Mouse (Mus musculus): Measurements from ENCODE around the gene Slc38a6. TPM values are rescaled to one million over a fixed set of nuclear protein-coding genes. Genes with fewer than 3 reads are reported as not detected.
A peak's percentile ranks its signal among the peaks of the same experiment; 100 is the strongest.

Gene Slc38a6
- total and polyA plus RNA-seq, 2 experiments: 8.6 to 11.2 TPM

DNA sequence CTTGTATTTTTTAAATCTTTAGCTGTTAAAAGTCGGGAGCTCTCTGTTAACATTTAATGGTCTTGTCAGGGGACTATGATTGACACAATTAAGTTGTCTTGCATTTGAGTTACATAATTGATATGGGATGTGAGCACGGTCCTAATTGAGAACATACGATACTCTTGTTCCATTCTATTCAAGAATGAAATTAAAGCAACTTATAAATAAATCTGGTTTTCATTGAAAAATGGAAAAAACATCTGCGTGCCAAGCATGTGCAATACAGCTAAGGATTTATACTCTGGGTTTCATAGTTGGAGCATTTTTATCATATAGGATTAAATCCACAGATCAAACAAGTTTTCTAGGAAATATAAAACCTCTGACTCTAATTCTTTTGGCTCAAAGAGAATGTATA, 46.1 kb downstream of the Slc38a6 start:
- Histone ChIP-seq H3K36me3 (ENCODE audit: control insufficient read depth, insufficient read depth, low read length) (peaks cover 3% of the 10 kb centered on the region), H3K4me3 (ENCODE audit: insufficient read depth, low read depth, low read length) (no peak overlapping the region), H3K9ac (ENCODE audit: low read depth, low read length) (no peak overlapping the region), H3K27me3 (ENCODE audit: control insufficient read depth, insufficient read depth, low read length) (no peaks in the 10 kb centered on the region), H3K4me1 (ENCODE audit: control insufficient read depth, insufficient read depth, low read length) (no peaks in the 10 kb centered on the region), H3K27ac (replicated peaks; ENCODE audit: insufficient read depth, low read depth, low read length) (no peak overlapping the region), H3K79me2 (ENCODE audit: control insufficient read depth, insufficient read depth, low read length) (no peaks in the 10 kb centered on the region)
- DNase-seq (ENCODE audit: extremely low read depth, low read depth, low spot score): no peak
- 89% methylated on average over 4 of the region's 4 CpGs for WGBS
- no peak for TF ChIP-seq POLR2A (IDR thresholded peaks at IDR 0.05; ENCODE audit: extremely low read depth, insufficient read depth, low read length)
- TF ChIP-seq CTCF (IDR thresholded peaks at IDR 0.05; ENCODE audit: low read depth, low read length): no peak

DNA sequence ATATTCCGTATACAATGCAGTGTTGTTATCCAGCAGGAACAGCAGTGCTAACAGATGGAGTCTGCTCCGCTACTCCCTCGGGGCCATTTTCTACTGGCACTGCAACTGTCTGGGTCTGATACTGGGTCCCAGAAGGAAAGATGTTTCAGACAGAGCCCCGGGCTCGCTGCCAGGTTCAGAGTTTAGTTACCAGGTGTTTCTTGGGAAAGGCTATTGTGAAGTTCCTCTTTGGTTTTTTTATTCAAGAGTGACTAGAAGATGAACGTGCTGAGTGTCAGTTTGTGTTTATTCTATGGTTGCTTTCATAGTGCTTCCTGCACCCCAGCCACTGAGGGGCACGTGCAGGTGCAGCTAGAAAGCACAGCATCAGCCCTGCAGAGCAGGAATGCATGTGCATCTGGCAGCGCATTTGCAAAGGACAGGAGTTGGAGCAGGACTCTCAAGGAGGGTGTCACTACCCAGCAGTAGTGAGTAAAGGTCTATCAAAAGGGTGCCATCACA, 47.5 kb downstream of the Slc38a6 start:
- H3K79me2 ChIP-seq (ENCODE audit: control insufficient read depth, insufficient read depth, low read length): no peaks in the 10 kb centered on the region
- H3K9ac ChIP-seq (ENCODE audit: low read depth, low read length): no peak overlapping the region
- no peak overlapping the region for H3K27ac ChIP-seq (replicated peaks; ENCODE audit: insufficient read depth, low read depth, low read length)
- peaks cover 3% of the 10 kb centered on the region for H3K36me3 ChIP-seq (ENCODE audit: control insufficient read depth, insufficient read depth, low read length)
- no peaks in the 10 kb centered on the region for H3K27me3 ChIP-seq (ENCODE audit: control insufficient read depth, insufficient read depth, low read length)
- no peaks in the 10 kb centered on the region for H3K4me1 ChIP-seq (ENCODE audit: control insufficient read depth, insufficient read depth, low read length)
- 84% methylated on average over 8 of the region's 8 CpGs for WGBS
- no peak overlapping the region for H3K4me3 ChIP-seq (ENCODE audit: insufficient read depth, low read depth, low read length)
- DNase-seq (ENCODE audit: extremely low read depth, low read depth, low spot score): no peak
- TF ChIP-seq CTCF (IDR thresholded peaks at IDR 0.05; ENCODE audit: low read depth, low read length) (no peak), POLR2A (IDR thresholded peaks at IDR 0.05; ENCODE audit: extremely low read depth, insufficient read depth, low read length) (no peak)

DNA sequence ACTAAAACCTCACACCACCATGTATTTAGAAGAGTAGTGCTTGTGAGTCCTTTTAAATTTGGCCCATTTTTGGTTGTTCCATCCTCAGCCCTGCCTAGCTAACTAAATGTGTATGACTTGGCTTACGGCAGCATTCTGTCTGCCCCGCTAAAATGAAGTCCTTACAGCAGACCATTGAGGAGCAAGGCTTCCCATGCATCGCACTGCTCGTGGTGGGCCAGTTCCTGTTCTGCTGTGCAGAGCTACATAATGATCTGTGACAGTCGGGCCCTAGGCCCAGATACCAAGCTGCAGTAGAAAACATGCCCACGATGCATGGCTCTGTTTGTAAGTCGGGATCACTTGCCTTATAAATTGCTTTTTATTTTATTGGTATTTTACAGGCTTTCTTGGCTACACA, 50.5 kb downstream of the Slc38a6 start:
- DNase-seq (ENCODE audit: extremely low read depth, low read depth, low spot score): no peak
- H3K4me1 ChIP-seq (ENCODE audit: control insufficient read depth, insufficient read depth, low read length): no peaks in the 10 kb centered on the region
- no peaks in the 10 kb centered on the region for H3K79me2 ChIP-seq (ENCODE audit: control insufficient read depth, insufficient read depth, low read length)
- H3K27me3 ChIP-seq (ENCODE audit: control insufficient read depth, insufficient read depth, low read length): no peaks in the 10 kb centered on the region
- H3K27ac ChIP-seq (replicated peaks; ENCODE audit: insufficient read depth, low read depth, low read length): no peak overlapping the region
- no peaks in the 10 kb centered on the region; the same call in 1 of the 2 replicates for H3K36me3 ChIP-seq (ENCODE audit: control insufficient read depth, insufficient read depth, low read length)
- TF ChIP-seq POLR2A (IDR thresholded peaks at IDR 0.05; ENCODE audit: extremely low read depth, insufficient read depth, low read length) (no peak), CTCF (IDR thresholded peaks at IDR 0.05; ENCODE audit: low read depth, low read length) (no peak)
- no peak overlapping the region for H3K4me3 ChIP-seq (ENCODE audit: insufficient read depth, low read depth, low read length)
- no peak overlapping the region for H3K9ac ChIP-seq (ENCODE audit: low read depth, low read length)
- WGBS: 90% methylated on average over 7 of the region's 7 CpGs

DNA sequence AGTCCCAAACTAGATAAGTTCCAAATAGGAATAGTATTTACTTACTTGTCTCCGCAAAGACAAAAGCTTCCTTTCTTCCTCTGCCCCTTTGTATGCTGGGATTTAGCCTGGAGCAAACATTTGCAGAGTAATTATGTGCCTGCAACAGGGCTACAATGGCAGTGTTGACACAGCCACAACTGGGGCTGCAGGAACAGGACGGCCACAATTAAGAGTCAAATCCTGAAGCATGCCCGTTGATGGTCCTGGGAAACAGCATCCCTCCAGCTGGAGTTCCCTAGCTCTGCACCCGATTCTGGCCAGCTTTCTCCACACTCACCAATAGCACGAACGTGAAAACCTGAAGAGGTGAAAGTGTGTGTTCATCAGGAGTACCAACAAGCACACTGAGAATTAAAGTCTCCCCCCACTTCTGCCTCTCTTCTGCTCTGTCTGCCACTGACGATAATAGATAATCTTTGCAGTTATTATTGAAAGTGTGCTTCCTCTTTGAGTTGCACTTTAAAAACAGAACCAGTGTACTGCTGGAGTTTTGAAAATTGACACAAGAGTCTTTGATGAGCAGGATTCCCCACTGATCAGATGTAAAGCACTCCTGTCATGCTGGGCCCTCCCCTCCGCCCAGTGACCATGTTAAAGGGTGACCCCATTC, 54.2 kb downstream of the Slc38a6 start:
- WGBS: 64% methylated on average over 8 of the region's 8 CpGs
- Histone ChIP-seq H3K36me3 (ENCODE audit: control insufficient read depth, insufficient read depth, low read length) (peaks cover 2% of the 10 kb centered on the region; the same call in 1 of the 2 replicates), H3K27me3 (ENCODE audit: control insufficient read depth, insufficient read depth, low read length) (no peaks in the 10 kb centered on the region), H3K4me3 (ENCODE audit: insufficient read depth, low read depth, low read length) (no peak overlapping the region), H3K27ac (replicated peaks; ENCODE audit: insufficient read depth, low read depth, low read length) (0 out of 2 replicates have a peak overlapping the region, but pooled peaks have one; percentile 7), H3K9ac (ENCODE audit: low read depth, low read length) (no peak overlapping the region), H3K79me2 (ENCODE audit: control insufficient read depth, insufficient read depth, low read length) (no peaks in the 10 kb centered on the region), H3K4me1 (ENCODE audit: control insufficient read depth, insufficient read depth, low read length) (peaks cover 3% of the 10 kb centered on the region; the same call in 1 of the 2 replicates)
- TF ChIP-seq POLR2A (IDR thresholded peaks at IDR 0.05; ENCODE audit: extremely low read depth, insufficient read depth, low read length): no peak
- TF ChIP-seq CTCF (IDR thresholded peaks at IDR 0.05; ENCODE audit: low read depth, low read length): no peak
- no peak for DNase-seq (ENCODE audit: extremely low read depth, low read depth, low spot score)

DNA sequence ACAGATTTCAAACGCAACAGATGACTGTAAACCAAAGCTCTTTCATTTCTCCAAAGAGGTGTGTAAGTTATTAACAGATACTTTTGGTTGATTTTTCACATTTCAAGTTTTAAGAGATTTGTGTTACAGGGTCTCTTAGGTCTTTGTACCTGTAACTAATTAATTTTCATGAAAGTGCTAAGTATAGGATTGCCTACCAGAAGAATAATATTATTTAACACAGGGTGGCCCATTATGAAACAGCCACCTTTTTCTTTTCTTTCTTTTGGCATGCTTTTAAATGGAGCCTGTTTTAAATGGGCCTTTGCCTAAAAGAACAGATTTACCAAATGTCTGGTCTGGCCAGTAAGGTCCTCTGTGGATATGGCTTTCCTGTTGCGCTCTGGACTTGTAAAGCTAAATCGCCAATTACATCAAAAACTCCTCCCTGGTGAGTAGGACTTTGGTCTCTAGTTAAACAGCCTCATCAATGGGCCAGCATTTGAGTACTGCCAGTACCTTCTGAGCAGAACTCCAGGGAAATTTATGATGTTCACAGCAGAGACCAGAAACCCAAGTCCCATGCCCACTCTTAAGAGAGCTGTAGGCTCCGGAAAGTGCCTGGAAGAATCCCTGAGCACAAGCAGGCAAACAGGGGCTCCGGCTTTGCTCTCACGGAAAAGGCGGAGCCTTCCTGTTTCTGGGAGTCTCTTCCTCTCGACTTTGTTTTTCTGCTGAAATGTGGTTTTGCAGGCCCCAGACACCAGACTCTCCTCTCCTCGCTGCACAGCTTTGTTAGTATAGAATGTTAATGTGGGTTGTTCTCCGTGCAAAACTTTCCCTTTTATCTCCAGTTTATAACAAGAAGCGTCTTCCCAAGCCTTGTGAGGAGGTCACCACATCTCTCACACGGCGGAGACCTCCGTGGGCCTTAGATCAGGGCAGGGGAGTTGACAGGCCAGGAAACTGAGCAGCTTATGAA, 55.4 kb downstream of the Slc38a6 start:
- no peaks in the 10 kb centered on the region for H3K27me3 ChIP-seq (ENCODE audit: control insufficient read depth, insufficient read depth, low read length)
- no peak overlapping the region for H3K9ac ChIP-seq (ENCODE audit: low read depth, low read length)
- no peaks in the 10 kb centered on the region for H3K79me2 ChIP-seq (ENCODE audit: control insufficient read depth, insufficient read depth, low read length)
- no peak for TF ChIP-seq POLR2A (IDR thresholded peaks at IDR 0.05; ENCODE audit: extremely low read depth, insufficient read depth, low read length)
- no peak for TF ChIP-seq CTCF (IDR thresholded peaks at IDR 0.05; ENCODE audit: low read depth, low read length)
- H3K36me3 ChIP-seq (ENCODE audit: control insufficient read depth, insufficient read depth, low read length): peaks cover 5% of the 10 kb centered on the region; the same call in 1 of the 2 replicates
- H3K4me1 ChIP-seq (ENCODE audit: control insufficient read depth, insufficient read depth, low read length): peaks cover 3% of the 10 kb centered on the region; the same call in 1 of the 2 replicates
- no peak overlapping the region for H3K4me3 ChIP-seq (ENCODE audit: insufficient read depth, low read depth, low read length)
- peak; percentile 89 for DNase-seq (ENCODE audit: extremely low read depth, low read depth, low spot score)
- WGBS: 52% methylated on average over 14 of the region's 14 CpGs
- peak overlapping the region; percentile 70; the same call in 1 of the 2 replicates for H3K27ac ChIP-seq (replicated peaks; ENCODE audit: insufficient read depth, low read depth, low read length)

Measured in liver, adult 2 months (tissue).